Mouse (Mus musculus) embryonic fibroblast, embryonic 13.5 days (primary cell): ENCODE measurements at regions not wholly inside any gene's neighbourhood (a gene's known extent, or its start where the extent isn't known, plus 50 kb on each side); places are given as distances from the start of the nearest gene placed in this dataset.

Source experiments
- CTCF ChIP-seq: IDR thresholded peaks from 2 replicates; pipeline ENCODE4 v1.5.1; 2011; ENCODE audit warnings: mild to moderate bottlenecking, control low read depth, low read length, moderate library complexity, borderline replicate concordance; ENCODE audit not compliant: insufficient read depth
- POLR2A ChIP-seq: IDR thresholded peaks from 2 replicates; pipeline ENCODE4 v1.6.1; 2011; ENCODE audit warnings: low read depth, mild to moderate bottlenecking, control low read depth, low read length, moderate library complexity

- TF ChIP-seq CTCF (no peak), POLR2A (no peak)
Observed at GRCm38 (mm10) chr12:45671554-45671948, 597.0 kb upstream of the Stxbp6 start.
